Mouse (Mus musculus): Measurements from ENCODE around the gene Mrc2. TPM values are rescaled to one million over a fixed set of nuclear protein-coding genes. Genes with fewer than 3 reads are reported as not detected.

The Mrc2 gene
- total and polyA plus RNA-seq, 2 experiments from 2014 or later = 3.0 to 22.6 TPM

DNA sequence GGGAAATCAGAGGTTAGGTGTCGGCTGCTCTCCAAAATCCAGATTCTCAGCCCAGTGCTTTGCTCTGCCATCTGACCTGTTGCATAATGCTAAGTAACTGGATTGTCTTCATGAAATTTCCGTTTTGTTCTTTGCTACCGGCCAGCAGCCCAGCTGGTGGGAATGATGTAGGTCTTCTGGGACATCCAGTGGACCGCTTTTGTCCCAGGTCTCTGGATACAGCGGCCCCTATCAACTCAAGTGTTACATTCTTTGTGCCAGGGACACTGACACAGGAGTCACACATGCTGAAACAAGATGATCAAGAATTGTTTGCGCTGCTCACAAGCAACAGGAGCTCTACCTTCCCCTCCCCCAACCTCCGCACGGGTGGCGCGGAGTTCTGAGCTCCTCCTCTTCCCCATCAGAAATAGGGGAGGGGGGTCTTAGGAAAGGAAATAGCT is 741 bp upstream of the Mrc2 start:
- peaks cover 15% of the 10 kb centered on the region; the same call in 1 of the 2 replicates for H3K4me1 ChIP-seq (ENCODE audit: control insufficient read depth, insufficient read depth)

DNA sequence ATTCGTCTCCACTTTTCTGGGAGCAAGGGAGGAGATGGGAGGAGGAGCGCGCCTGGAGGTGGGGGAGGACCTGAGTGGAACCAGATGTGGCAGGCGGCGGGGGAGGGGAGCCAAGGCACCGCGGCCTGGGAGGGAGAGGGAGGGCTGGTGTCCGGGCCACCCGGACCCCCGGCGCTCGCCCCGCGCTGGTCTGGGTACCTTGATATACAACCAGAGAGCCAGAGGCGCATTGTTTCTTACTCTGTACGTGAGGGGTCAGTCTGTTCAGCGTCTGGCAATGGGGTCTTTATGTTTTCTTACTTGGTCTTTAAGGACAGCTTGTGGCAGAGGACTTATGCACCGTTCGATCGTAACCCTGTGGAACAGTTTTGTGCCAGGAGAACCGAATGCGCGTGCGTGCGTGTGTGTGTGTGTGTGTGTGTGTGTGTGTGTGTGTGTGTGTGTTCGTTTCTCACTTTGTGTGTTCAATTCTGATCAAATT is 698 bp downstream of the Mrc2 start:
- DNase-seq (ENCODE audit: low spot score) = peak; percentile 36
- no peak for TF ChIP-seq CTCF (IDR thresholded peaks at IDR 0.05; ENCODE audit: low read depth)
- no peak for TF ChIP-seq EP300 (IDR thresholded peaks at IDR 0.05; ENCODE audit: low read depth)
- Histone ChIP-seq H3K27ac (ENCODE audit: low read depth) (peak overlapping the region; percentile 78), H3K9ac (replicated peaks; ENCODE audit: low read depth, low read length) (peak overlapping the region; percentile 34; the same call in 1 of the 2 replicates), H3K4me3 (ENCODE audit: low read depth, low read length) (peak overlapping the region; percentile 54), H3K4me1 (ENCODE audit: control insufficient read depth, insufficient read depth) (peaks cover 15% of the 10 kb centered on the region; the same call in 1 of the 2 replicates), H3K9me3 (replicated peaks; ENCODE audit: control insufficient read depth, low read length) (no peaks in the 10 kb centered on the region), H3K4me2 (ENCODE audit: low read depth, low read length) (peak overlapping the region; percentile 74), H3K36me3 (replicated peaks; ENCODE audit: control insufficient read depth, insufficient read depth, low read length) (0 out of 2 replicates have a peak, but pooled peaks cover under 1% of the 10 kb centered on the region), H3K27me3 (ENCODE audit: control insufficient read depth, insufficient read depth, low read length) (peaks cover 14% of the 10 kb centered on the region)
- ATAC-seq (ENCODE audit: insufficient read depth, low read depth) = no peak; the same call in 1 of the 2 replicates
- 10% methylated on average over 25 of the region's 26 CpGs for WGBS

More for the DNA sequence above, 741 bp upstream of the Mrc2 start:
- H3K27ac ChIP-seq (ENCODE audit: low read depth) = peak overlapping the region; percentile 78
- no peak for TF ChIP-seq EP300 (IDR thresholded peaks at IDR 0.05; ENCODE audit: low read depth)
- TF ChIP-seq CTCF (IDR thresholded peaks at IDR 0.05; ENCODE audit: low read depth) = no peak
- H3K36me3 ChIP-seq (replicated peaks; ENCODE audit: control insufficient read depth, insufficient read depth, low read length) = peaks cover 10% of the 10 kb centered on the region; the same call in 1 of the 2 replicates
- H3K4me3 ChIP-seq (ENCODE audit: low read depth, low read length) = peak overlapping the region; percentile 54
- H3K27me3 ChIP-seq (ENCODE audit: control insufficient read depth, insufficient read depth, low read length) = peaks cover 14% of the 10 kb centered on the region
- no peak overlapping the region for H3K9ac ChIP-seq (replicated peaks; ENCODE audit: low read depth, low read length)
- ATAC-seq (ENCODE audit: insufficient read depth, low read depth) = peak; percentile 9; the same call in 1 of the 2 replicates
- WGBS = 17% methylated on average over 10 of the region's 10 CpGs
- DNase-seq (ENCODE audit: low spot score) = peak; percentile 35
- peak overlapping the region; percentile 74 for H3K4me2 ChIP-seq (ENCODE audit: low read depth, low read length)
- H3K9me3 ChIP-seq (replicated peaks; ENCODE audit: control insufficient read depth, low read length) = no peaks in the 10 kb centered on the region

DNA sequence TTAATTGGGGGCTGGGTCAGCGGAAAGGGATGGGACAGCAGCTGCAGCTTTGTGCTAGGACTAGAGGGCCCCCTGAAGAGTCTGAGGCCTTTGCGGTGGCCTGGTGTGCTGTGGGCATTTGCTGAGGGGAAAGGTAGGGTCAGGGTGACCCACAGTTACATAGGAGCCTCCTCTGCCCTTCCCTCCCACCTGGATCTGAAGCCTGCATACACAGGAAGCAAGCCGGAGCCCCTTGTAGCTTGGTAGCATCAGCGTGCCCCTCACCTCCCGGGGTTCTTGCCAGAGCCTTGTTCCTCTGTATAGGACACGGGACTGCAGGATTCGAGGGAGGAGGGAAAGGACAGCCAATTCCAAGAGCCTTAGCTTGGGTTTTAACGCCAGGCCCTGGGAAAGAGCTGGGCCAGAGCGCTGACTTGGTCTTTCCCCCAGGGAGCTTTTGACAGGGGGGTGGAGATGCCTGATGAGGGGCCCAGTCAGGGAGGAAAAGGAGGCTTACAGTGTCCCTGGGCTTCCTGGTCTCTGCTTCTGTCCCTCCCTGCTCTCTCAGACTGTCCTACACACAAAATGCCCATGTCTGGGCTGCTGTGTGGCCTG is 1.6 kb downstream of the Mrc2 start:
- H3K9ac ChIP-seq (replicated peaks; ENCODE audit: low read depth, low read length) = no peak overlapping the region
- TF ChIP-seq EP300 (IDR thresholded peaks at IDR 0.05; ENCODE audit: low read depth) (no peak), CTCF (IDR thresholded peaks at IDR 0.05; ENCODE audit: low read depth) (no peak)
- no peaks in the 10 kb centered on the region for H3K9me3 ChIP-seq (replicated peaks; ENCODE audit: control insufficient read depth, low read length)
- peak overlapping the region; percentile 74 for H3K4me2 ChIP-seq (ENCODE audit: low read depth, low read length)
- no peaks in the 10 kb centered on the region for H3K36me3 ChIP-seq (replicated peaks; ENCODE audit: control insufficient read depth, insufficient read depth, low read length)
- H3K4me3 ChIP-seq (ENCODE audit: low read depth, low read length) = peak overlapping the region; percentile 54
- no peak for DNase-seq (ENCODE audit: low spot score)
- peaks cover 15% of the 10 kb centered on the region; the same call in 1 of the 2 replicates for H3K4me1 ChIP-seq (ENCODE audit: control insufficient read depth, insufficient read depth)
- peak overlapping the region; percentile 32 for H3K27ac ChIP-seq (ENCODE audit: low read depth)
- peaks cover 14% of the 10 kb centered on the region for H3K27me3 ChIP-seq (ENCODE audit: control insufficient read depth, insufficient read depth, low read length)
- 32% methylated on average over 9 of the region's 9 CpGs for WGBS
- 0 out of 2 replicates have a peak, but pooled peaks have one; percentile 14 for ATAC-seq (ENCODE audit: insufficient read depth, low read depth)

DNA sequence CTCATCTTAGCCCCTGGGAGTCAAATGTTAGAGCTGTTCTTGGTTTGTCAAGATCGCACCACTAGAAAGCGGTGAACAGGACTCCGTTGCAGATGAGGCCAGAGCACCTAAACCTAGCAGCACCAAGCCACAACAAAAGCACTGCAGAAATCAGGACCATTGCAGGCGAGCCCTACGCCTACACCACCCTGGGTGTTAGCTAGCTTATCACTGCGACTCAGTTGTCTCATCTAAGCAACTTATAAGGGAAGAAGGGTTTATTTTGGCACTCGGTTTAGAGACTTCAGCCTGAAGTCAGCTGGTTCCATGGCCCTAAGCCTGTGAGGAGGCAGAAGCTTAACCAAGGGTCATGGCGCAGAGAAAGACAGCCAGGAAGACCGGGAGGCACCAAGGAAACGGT is 3.6 kb downstream of the Mrc2 start:
- WGBS = 83% methylated on average over 10 of the region's 10 CpGs
- DNase-seq (ENCODE audit: low spot score) (no peak), ATAC-seq (ENCODE audit: insufficient read depth, low read depth) (no peak)
- Histone ChIP-seq H3K36me3 (replicated peaks; ENCODE audit: control insufficient read depth, insufficient read depth, low read length) (no peaks in the 10 kb centered on the region), H3K4me3 (ENCODE audit: low read depth, low read length) (no peak overlapping the region), H3K9me3 (replicated peaks; ENCODE audit: control insufficient read depth, low read length) (no peaks in the 10 kb centered on the region), H3K27me3 (ENCODE audit: control insufficient read depth, insufficient read depth, low read length) (peaks cover 14% of the 10 kb centered on the region), H3K4me1 (ENCODE audit: control insufficient read depth, insufficient read depth) (peaks cover 15% of the 10 kb centered on the region; the same call in 1 of the 2 replicates), H3K9ac (replicated peaks; ENCODE audit: low read depth, low read length) (no peak overlapping the region), H3K27ac (ENCODE audit: low read depth) (no peak overlapping the region), H3K4me2 (ENCODE audit: low read depth, low read length) (no peak overlapping the region)
- TF ChIP-seq CTCF (IDR thresholded peaks at IDR 0.05; ENCODE audit: low read depth) (no peak), EP300 (IDR thresholded peaks at IDR 0.05; ENCODE audit: low read depth) (no peak)

DNA sequence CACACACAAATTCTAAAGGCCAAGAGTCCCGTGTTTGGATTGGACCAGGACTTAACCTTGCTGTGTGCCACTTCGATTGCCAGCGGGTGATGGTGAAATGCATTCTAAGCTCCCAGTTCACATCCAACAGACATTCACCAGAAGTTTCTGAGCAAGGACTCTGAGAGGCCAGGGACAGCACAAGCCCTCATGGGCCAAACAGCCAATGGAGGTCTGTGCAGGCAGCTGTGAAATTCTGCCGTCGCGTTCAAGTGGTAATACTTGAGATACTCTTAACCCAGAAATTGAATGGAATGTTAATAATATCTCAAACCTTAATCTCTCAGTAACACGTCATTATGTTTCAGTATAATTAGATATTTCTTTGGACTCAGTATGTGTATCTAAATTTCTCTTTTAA is 17.8 kb downstream of the Mrc2 start:
- Histone ChIP-seq H3K36me3 (replicated peaks; ENCODE audit: control insufficient read depth, insufficient read depth, low read length) (no peaks in the 10 kb centered on the region), H3K4me1 (ENCODE audit: control insufficient read depth, insufficient read depth) (peaks cover 33% of the 10 kb centered on the region), H3K4me3 (ENCODE audit: low read depth, low read length) (no peak overlapping the region), H3K27me3 (ENCODE audit: control insufficient read depth, insufficient read depth, low read length) (no peaks in the 10 kb centered on the region), H3K4me2 (ENCODE audit: low read depth, low read length) (no peak overlapping the region), H3K9ac (replicated peaks; ENCODE audit: low read depth, low read length) (no peak overlapping the region), H3K9me3 (replicated peaks; ENCODE audit: control insufficient read depth, low read length) (no peaks in the 10 kb centered on the region), H3K27ac (ENCODE audit: low read depth) (no peak overlapping the region)
- TF ChIP-seq EP300 (IDR thresholded peaks at IDR 0.05; ENCODE audit: low read depth) = no peak
- no peak for TF ChIP-seq CTCF (IDR thresholded peaks at IDR 0.05; ENCODE audit: low read depth)
- ATAC-seq (ENCODE audit: insufficient read depth, low read depth) (no peak), DNase-seq (ENCODE audit: low spot score) (no peak)
- WGBS = 59% methylated on average over 7 of the region's 7 CpGs
